Mouse (Mus musculus): ENCODE measurements at regions not wholly inside any gene's neighbourhood (a gene's known extent, or its start where the extent isn't known, plus 50 kb on each side); places are given as distances from the start of the nearest gene placed in this dataset.

- Histone ChIP-seq H3K4me1 (ENCODE audit: control insufficient read depth, insufficient read depth, low read length) (no peaks in the 10 kb centered on the region), H3K4me3 (replicated peaks; ENCODE audit: low read length) (no peak overlapping the region), H3K36me3 (ENCODE audit: control insufficient read depth, insufficient read depth, low read length) (no peaks in the 10 kb centered on the region), H3K9ac (ENCODE audit: low read depth, low read length, severe bottlenecking) (no peak overlapping the region), H3K27ac (replicated peaks; ENCODE audit: low read depth, low read length) (no peak overlapping the region), H3K27me3 (ENCODE audit: control insufficient read depth, insufficient read depth, low read length) (no peaks in the 10 kb centered on the region), H3K9me3 (ENCODE audit: control insufficient read depth, low read length) (no peaks in the 10 kb centered on the region), H3K4me2 (replicated peaks; ENCODE audit: low read depth, low read length, severe bottlenecking) (no peak overlapping the region)
- 92% methylated on average over 4 of the region's 4 CpGs for WGBS
- no peak for DNase-seq (ENCODE audit: low spot score)
- no peak for TF ChIP-seq POLR2A (IDR thresholded peaks at IDR 0.05; ENCODE audit: borderline replicate concordance, extremely low read depth, insufficient read depth, insufficient read length)
- no peak for ATAC-seq (ENCODE audit: low FRiP score, low read depth)
Measured at GRCm38 (mm10) chr14:62220770-62221169, 71.6 kb upstream of the Rnaseh2b start.
